Mouse (Mus musculus): ENCODE data around the gene Slco4c1. TPM values are rescaled to one million over a fixed set of nuclear protein-coding genes. Genes with fewer than 3 reads are reported as not detected.
A peak's percentile ranks its signal among the peaks of the same experiment; 100 is the strongest.

Gene Slco4c1
- polyA plus RNA-seq, 2 experiments = 0.30 to 0.83 TPM

DNA sequence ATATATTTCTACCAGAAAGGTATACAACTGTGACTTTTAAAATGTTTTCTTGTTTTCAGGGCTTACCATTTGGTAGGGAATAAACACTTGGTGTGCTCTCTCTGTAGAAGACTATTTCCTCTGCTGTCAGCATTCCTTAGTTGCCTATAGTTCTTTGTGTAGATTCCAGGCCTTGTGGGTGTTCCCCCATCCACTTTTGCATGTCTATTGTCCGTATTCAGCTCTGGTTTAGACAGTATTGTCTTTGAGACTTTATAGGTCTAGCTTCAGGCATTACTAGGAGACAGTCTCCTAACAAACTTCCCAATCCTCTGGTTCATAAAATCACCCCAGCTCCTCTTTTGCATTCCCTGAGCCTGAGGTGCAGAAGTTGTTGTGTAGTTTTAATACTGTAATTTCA is 2.7 kb upstream of the Slco4c1 start:
- TF ChIP-seq EP300 (IDR thresholded peaks at IDR 0.05; ENCODE audit: low read depth) (no peak), CTCF (IDR thresholded peaks at IDR 0.05; ENCODE audit: low read depth) (no peak)
- Histone ChIP-seq H3K4me2 (ENCODE audit: low read depth) (no peak overlapping the region), H3K36me3 (replicated peaks; ENCODE audit: control insufficient read depth, insufficient read depth, low read depth) (no peaks in the 10 kb centered on the region), H3K27ac (no peak overlapping the region), H3K4me1 (replicated peaks; ENCODE audit: control insufficient read depth in 2 of 2, insufficient read depth in 2 of 2, low read length in 1 of 2) (no peaks in the 10 kb centered on the region), H3K4me3 (ENCODE audit: insufficient read depth in 1 of 2, low read depth in 2 of 2, low read length in 2 of 2) (no peak overlapping the region), H3K27me3 (ENCODE audit: control insufficient read depth, insufficient read depth, low read length) (no peaks in the 10 kb centered on the region; the same call in 1 of the 2 replicates), H3K9me3 (ENCODE audit: control insufficient read depth, low read length) (no peaks in the 10 kb centered on the region), H3K9ac (replicated peaks) (no peak overlapping the region)
- no peak for DNase-seq (ENCODE audit: low read depth in 3 of 3, low spot score in 3 of 3)
- no peak for ATAC-seq (ENCODE audit: insufficient read depth)
- WGBS (ENCODE audit: insufficient replicate concordance) = 36% methylated on average over 1 of the region's 1 CpGs

- H3K4me1 ChIP-seq (replicated peaks; ENCODE audit: control insufficient read depth in 2 of 2, insufficient read depth in 2 of 2, low read length in 1 of 2) = no peaks in the 10 kb centered on the region; a peak in 1 of 4 replicates
- WGBS (ENCODE audit: insufficient replicate concordance) = 2% methylated on average over 10 of the region's 10 CpGs
- DNase-seq (ENCODE audit: low read depth in 3 of 3, low spot score in 3 of 3) (no peak), ATAC-seq (ENCODE audit: insufficient read depth) (no peak)
- H3K36me3 ChIP-seq (replicated peaks; ENCODE audit: control insufficient read depth, insufficient read depth, low read depth) = no peaks in the 10 kb centered on the region
- no peaks in the 10 kb centered on the region for H3K9me3 ChIP-seq (ENCODE audit: control insufficient read depth, low read length)
- no peaks in the 10 kb centered on the region; the same call in 1 of the 2 replicates for H3K27me3 ChIP-seq (ENCODE audit: control insufficient read depth, insufficient read depth, low read length)
- H3K4me2 ChIP-seq (ENCODE audit: low read depth) = peak overlapping the region; percentile 59
- H3K9ac ChIP-seq (replicated peaks) = no peak overlapping the region
- peak overlapping the region; percentile 43 to 46 for H3K4me3 ChIP-seq (ENCODE audit: insufficient read depth in 1 of 2, low read depth in 2 of 2, low read length in 2 of 2)
- no peak overlapping the region for H3K27ac ChIP-seq
- TF ChIP-seq EP300 (IDR thresholded peaks at IDR 0.05; ENCODE audit: low read depth) = no peak
- no peak for TF ChIP-seq CTCF (IDR thresholded peaks at IDR 0.05; ENCODE audit: low read depth)
Measured at GRCm38 (mm10) chr1:96872361-96872693, 356 bp upstream of the Slco4c1 start.

DNA sequence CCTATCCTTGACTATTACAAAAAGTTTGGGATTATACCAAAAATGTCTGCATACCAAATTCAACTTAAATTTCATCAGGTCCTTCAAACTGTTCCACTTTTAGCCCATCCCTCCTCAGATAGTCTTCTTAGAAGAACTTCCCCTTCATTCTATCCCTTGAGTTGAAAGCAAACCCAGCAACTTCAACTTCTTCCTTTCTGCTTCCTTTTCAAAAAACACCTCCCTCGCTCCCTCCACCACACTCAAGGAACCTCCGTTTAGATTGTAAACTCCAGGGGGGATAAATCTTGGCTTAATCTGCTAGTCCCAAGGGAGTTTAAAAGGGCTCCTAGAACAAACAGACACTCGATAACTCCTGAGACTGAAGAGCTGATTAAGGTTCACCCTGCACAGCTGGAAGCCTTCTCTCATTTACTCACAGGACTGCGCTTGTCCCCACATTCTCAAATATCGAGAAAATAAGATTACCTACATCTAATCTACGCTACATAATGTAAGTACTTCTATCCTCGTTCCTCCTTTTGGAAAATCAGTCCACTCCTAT is 1.1 kb downstream of the Slco4c1 start:
- Histone ChIP-seq H3K4me2 (ENCODE audit: low read depth) (peak overlapping the region; percentile 59; the same call in 1 of the 2 replicates), H3K4me1 (replicated peaks; ENCODE audit: control insufficient read depth in 2 of 2, insufficient read depth in 2 of 2, low read length in 1 of 2) (no peaks in the 10 kb centered on the region; a peak in 1 of 4 replicates), H3K4me3 (ENCODE audit: insufficient read depth in 1 of 2, low read depth in 2 of 2, low read length in 2 of 2) (no peak overlapping the region), H3K9ac (replicated peaks) (no peak overlapping the region), H3K9me3 (ENCODE audit: control insufficient read depth, low read length) (no peaks in the 10 kb centered on the region), H3K27me3 (ENCODE audit: control insufficient read depth, insufficient read depth, low read length) (no peaks in the 10 kb centered on the region; the same call in 1 of the 2 replicates), H3K36me3 (replicated peaks; ENCODE audit: control insufficient read depth, insufficient read depth, low read depth) (no peaks in the 10 kb centered on the region), H3K27ac (no peak overlapping the region)
- TF ChIP-seq EP300 (IDR thresholded peaks at IDR 0.05; ENCODE audit: low read depth) (no peak), CTCF (IDR thresholded peaks at IDR 0.05; ENCODE audit: low read depth) (no peak)
- DNase-seq (ENCODE audit: low read depth in 3 of 3, low spot score in 3 of 3) = no peak
- no peak for ATAC-seq (ENCODE audit: insufficient read depth)
- WGBS (ENCODE audit: insufficient replicate concordance) = 7% methylated on average over 7 of the region's 7 CpGs

GRCm38 (mm10) chr1:96868722-96869121 is 3.2 kb downstream of the Slco4c1 start:
- no peak for TF ChIP-seq EP300 (IDR thresholded peaks at IDR 0.05; ENCODE audit: low read depth)
- TF ChIP-seq CTCF (IDR thresholded peaks at IDR 0.05; ENCODE audit: low read depth) = no peak
- Histone ChIP-seq H3K27ac (no peak overlapping the region), H3K36me3 (replicated peaks; ENCODE audit: control insufficient read depth, insufficient read depth, low read depth) (no peaks in the 10 kb centered on the region), H3K4me3 (ENCODE audit: insufficient read depth in 1 of 2, low read depth in 2 of 2, low read length in 2 of 2) (no peak overlapping the region), H3K4me2 (ENCODE audit: low read depth) (no peak overlapping the region), H3K4me1 (replicated peaks; ENCODE audit: control insufficient read depth in 2 of 2, insufficient read depth in 2 of 2, low read length in 1 of 2) (no peaks in the 10 kb centered on the region; a peak in 1 of 4 replicates), H3K27me3 (ENCODE audit: control insufficient read depth, insufficient read depth, low read length) (no peaks in the 10 kb centered on the region; the same call in 1 of the 2 replicates), H3K9me3 (ENCODE audit: control insufficient read depth, low read length) (no peaks in the 10 kb centered on the region), H3K9ac (replicated peaks) (no peak overlapping the region)
- DNase-seq (ENCODE audit: low read depth in 3 of 3, low spot score in 3 of 3) = no peak
- ATAC-seq (ENCODE audit: insufficient read depth) = no peak
- WGBS (ENCODE audit: insufficient replicate concordance) = 77% methylated on average over 1 of the region's 1 CpGs

- WGBS (ENCODE audit: insufficient replicate concordance) = 60% methylated on average over 4 of the region's 4 CpGs
- no peaks in the 10 kb centered on the region; a peak in 1 of 4 replicates for H3K4me1 ChIP-seq (replicated peaks; ENCODE audit: control insufficient read depth in 2 of 2, insufficient read depth in 2 of 2, low read length in 1 of 2)
- H3K36me3 ChIP-seq (replicated peaks; ENCODE audit: control insufficient read depth, insufficient read depth, low read depth) = no peaks in the 10 kb centered on the region
- no peak overlapping the region for H3K4me2 ChIP-seq (ENCODE audit: low read depth)
- no peak overlapping the region for H3K4me3 ChIP-seq (ENCODE audit: insufficient read depth in 1 of 2, low read depth in 2 of 2, low read length in 2 of 2)
- ATAC-seq (ENCODE audit: insufficient read depth) (no peak), DNase-seq (ENCODE audit: low read depth in 3 of 3, low spot score in 3 of 3) (peak; percentile 28 to 36 (median 35))
- H3K9ac ChIP-seq (replicated peaks) = no peak overlapping the region
- TF ChIP-seq CTCF (IDR thresholded peaks at IDR 0.05; ENCODE audit: low read depth) (no peak), EP300 (IDR thresholded peaks at IDR 0.05; ENCODE audit: low read depth) (no peak)
- H3K27me3 ChIP-seq (ENCODE audit: control insufficient read depth, insufficient read depth, low read length) = no peaks in the 10 kb centered on the region
- no peaks in the 10 kb centered on the region for H3K9me3 ChIP-seq (ENCODE audit: control insufficient read depth, low read length)
- no peak overlapping the region for H3K27ac ChIP-seq
Measured at GRCm38 (mm10) chr1:96866002-96866401, 6.0 kb downstream of the Slco4c1 start.
